Mouse (Mus musculus): ENCODE results near the gene Ikzf4. TPM values are rescaled to one million over a fixed set of nuclear protein-coding genes. Genes with fewer than 3 reads are reported as not detected.
A peak's percentile ranks its signal among the peaks of the same experiment; 100 is the strongest.

Gene Ikzf4
- total RNA-seq (2021) = 10 to 100 TPM; 10.2 to 19.0 TPM

GRCm38 (mm10) chr10:128645111-128646011, at the start of gene Ikzf4:
Gene Ikzf4 (minus strand): TSS chr10:128645991.
- intact Hi-C loops (cut with DNase I) = loop anchor here (1.0 to 2.0 kb wide), 2 partner anchors 19 to 23 kb away; partner anchors contain the start of gene Rps26
- peak; percentile 55 to 68 for DNase-seq (ENCODE audit: low spot score in 2 of 2)

- DNase-seq (ENCODE audit: low spot score in 2 of 2) = no peak
- intact Hi-C loops (cut with DNase I) = loop anchor here (5.0 kb wide), 1 partner anchor 52 kb away; the partner anchor contains the start of gene Pym1
Measured at GRCm38 (mm10) chr10:128695411-128695991, 49.7 kb upstream of the Ikzf4 start.

GRCm38 (mm10) chr10:128674469-128675008, 28.7 kb upstream of the Ikzf4 start:
- DNase-seq (ENCODE audit: low spot score in 2 of 2) = no peak
- intact Hi-C loops (cut with DNase I) = loop anchor here (5.0 kb wide), 2 partner anchors 107 to 127 kb away; partner anchors contain the start of genes Pa2g4, Rpl41 and Zc3h10

GRCm38 (mm10) chr10:128673763-128674468, 28.1 kb upstream of the Ikzf4 start, which contains the start of gene Suox:
Gene Suox (minus strand): TSS chr10:128674073.
- intact Hi-C loops (cut with DNase I) = loop anchor here (2.0 to 5.0 kb wide), 3 partner anchors 47 to 127 kb away; partner anchors contain the start of genes Pa2g4, Rpl41, Rps26 and Zc3h10

GRCm38 (mm10) chr10:128671148-128671547, 25.4 kb upstream of the Ikzf4 start:
- intact Hi-C loops (cut with DNase I) = loop anchor here (5.0 kb wide), 2 partner anchors 104 to 124 kb away; partner anchors contain the start of genes Pa2g4, Rpl41 and Zc3h10
- no peak for DNase-seq (ENCODE audit: low spot score in 2 of 2)

More at GRCm38 (mm10) chr10:128673763-128674468, 28.1 kb upstream of the Ikzf4 start, which contains the start of gene Suox:
- peak; percentile 74 to 83 for DNase-seq (ENCODE audit: low spot score in 2 of 2)

GRCm38 (mm10) chr10:128668790-128669672, 23.2 kb upstream of the Ikzf4 start:
- intact Hi-C loops (cut with DNase I) = loop anchor here (2.0 kb wide), 1 partner anchor 24 kb away; the partner anchor contains the start of gene Ikzf4
- peak; percentile 54 to 62 for DNase-seq (ENCODE audit: low spot score in 2 of 2)

- intact Hi-C loops (cut with DNase I) = no loop called here
- no peak for DNase-seq (ENCODE audit: low spot score in 2 of 2)
Measured at GRCm38 (mm10) chr10:128665806-128666205, 20.0 kb upstream of the Ikzf4 start.

GRCm38 (mm10) chr10:128665307-128665706, 19.5 kb upstream of the Ikzf4 start:
- no peak for DNase-seq (ENCODE audit: low spot score in 2 of 2)
- intact Hi-C loops (cut with DNase I) = no loop called here

GRCm38 (mm10) chr10:128664808-128665207, 19.0 kb upstream of the Ikzf4 start:
- no peak for DNase-seq (ENCODE audit: low spot score in 2 of 2)
- intact Hi-C loops (cut with DNase I) = no loop called here

- intact Hi-C loops (cut with DNase I) = no loop called here
- no peak for DNase-seq (ENCODE audit: low spot score in 2 of 2)
Measured at GRCm38 (mm10) chr10:128663441-128664220, 17.8 kb upstream of the Ikzf4 start.

- no peak for DNase-seq (ENCODE audit: low spot score in 2 of 2)
- intact Hi-C loops (cut with DNase I) = no loop called here
Measured at GRCm38 (mm10) chr10:128662465-128662864, 16.7 kb upstream of the Ikzf4 start.

- intact Hi-C loops (cut with DNase I) = no loop called here
- DNase-seq (ENCODE audit: low spot score in 2 of 2) = no peak
Measured at GRCm38 (mm10) chr10:128659490-128659889, 13.7 kb upstream of the Ikzf4 start.

GRCm38 (mm10) chr10:128657844-128658243, 12.1 kb upstream of the Ikzf4 start:
- no peak for DNase-seq (ENCODE audit: low spot score in 2 of 2)
- intact Hi-C loops (cut with DNase I) = no loop called here

GRCm38 (mm10) chr10:128656731-128657130, 10.9 kb upstream of the Ikzf4 start:
- intact Hi-C loops (cut with DNase I) = no loop called here
- no peak for DNase-seq (ENCODE audit: low spot score in 2 of 2)

GRCm38 (mm10) chr10:128655254-128655653, 9.5 kb upstream of the Ikzf4 start:
- intact Hi-C loops (cut with DNase I) = no loop called here
- DNase-seq (ENCODE audit: low spot score in 2 of 2) = no peak

GRCm38 (mm10) chr10:128653866-128654265, 8.1 kb upstream of the Ikzf4 start:
- intact Hi-C loops (cut with DNase I) = no loop called here
- no peak for DNase-seq (ENCODE audit: low spot score in 2 of 2)
